Mouse (Mus musculus) liver, postnatal 0 days (tissue): ENCODE results near the gene 4921517D22Rik.
A peak's percentile ranks its signal among the peaks of the same experiment; 100 is the strongest.

ENCODE experiments used
- CTCF ChIP-seq: sonication (generic); IDR thresholded peaks from 2 replicates; pipeline ENCODE4 v1.5.1; 2016; ENCODE audit warnings: antibody characterized with exemption, low read depth
- EP300 ChIP-seq: IDR thresholded peaks from 2 replicates; pipeline ENCODE4 v1.6.1; 2016; ENCODE audit warnings: antibody characterized with exemption, low read depth, mild to moderate bottlenecking

DNA sequence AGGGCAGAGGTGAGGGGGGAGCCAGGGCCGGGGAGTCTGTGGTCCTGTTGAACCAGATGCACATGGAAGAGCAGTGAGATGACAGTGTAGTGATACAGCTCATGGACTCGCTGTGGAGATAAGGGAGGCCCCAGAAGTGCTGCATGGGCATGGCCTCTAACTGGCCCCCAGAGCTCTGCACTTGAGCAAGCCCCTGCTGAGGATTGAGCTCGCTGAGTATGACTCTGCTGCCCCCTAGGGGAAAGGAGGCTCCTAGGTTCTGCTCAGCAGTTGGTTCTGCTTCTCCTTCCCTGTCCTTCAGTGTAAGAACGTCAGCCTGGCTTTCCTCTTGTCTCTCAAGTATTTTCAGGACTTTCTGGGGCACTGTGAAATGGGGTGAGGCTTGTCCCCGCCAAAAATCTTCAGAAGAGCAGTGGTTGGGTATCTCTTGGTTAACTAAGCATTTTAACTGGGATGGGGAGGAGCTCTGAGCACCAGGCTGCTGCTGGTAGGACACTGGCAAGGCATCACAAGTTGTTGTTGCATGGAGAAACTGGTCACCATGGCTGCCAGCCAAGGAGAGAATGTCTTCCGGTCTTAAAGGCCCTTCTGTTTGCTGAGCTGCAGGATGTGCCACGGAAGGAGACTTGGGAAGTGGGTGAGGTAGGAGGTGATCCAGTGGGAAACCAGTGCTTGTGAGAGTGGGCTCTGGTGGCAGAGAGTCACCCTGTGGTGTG is 34.6 kb upstream of the 4921517D22Rik start:
- no peak for TF ChIP-seq EP300
- peak; percentile 99 for TF ChIP-seq CTCF
